Mouse (Mus musculus): ENCODE measurements around the gene Xrcc2.

DNA sequence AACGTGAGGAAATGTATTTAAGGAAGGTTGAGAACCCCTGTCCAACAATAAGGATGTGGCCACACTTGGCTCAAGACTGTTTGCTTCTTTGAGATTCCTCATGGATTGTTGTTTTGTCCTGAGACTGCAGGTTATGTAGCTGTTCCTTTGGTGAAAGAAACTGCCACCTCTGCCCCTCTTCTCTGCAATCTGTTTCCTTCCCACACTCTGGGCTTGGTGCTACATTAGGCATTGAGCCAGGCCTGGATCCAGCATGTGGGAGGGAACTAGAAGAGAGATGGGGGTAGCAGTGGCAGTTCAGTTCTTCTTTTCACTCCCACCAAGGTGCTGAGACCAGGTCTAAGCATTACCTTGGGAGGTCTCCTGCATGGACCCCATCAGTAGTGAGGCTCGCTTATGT, 30.2 kb upstream of the Xrcc2 start:
- TF ChIP-seq CTCF (IDR thresholded peaks at IDR 0.05; ENCODE audit: low read depth) (no peak), EP300 (IDR thresholded peaks at IDR 0.05; ENCODE audit: low read depth) (no peak)
